Mouse (Mus musculus) telencephalon, adult 2 months (tissue): ENCODE measurements at regions not wholly inside any gene's neighbourhood (a gene's known extent, or its start where the extent isn't known, plus 50 kb on each side); places are given as distances from the start of the nearest gene placed in this dataset.

ENCODE experiments used
- DNase-seq: peaks from one replicate; pipeline ENCODE4 v3.0.0-alpha.2; 2011; ENCODE audit warnings: low read depth, low spot score

- no peak for DNase-seq
Measured at GRCm38 (mm10) chr1:43367151-43367895, 77.1 kb upstream of the Nck2 start.

- DNase-seq, result no peak
Measured at GRCm38 (mm10) chr1:43371863-43372262, 72.5 kb upstream of the Nck2 start.

GRCm38 (mm10) chr1:43374946-43375345 lies 69.4 kb upstream of the Nck2 start:
- no peak for DNase-seq

GRCm38 (mm10) chr1:43375851-43376250 lies 68.5 kb upstream of the Nck2 start:
- no peak for DNase-seq

GRCm38 (mm10) chr1:43377491-43378263 lies 66.7 kb upstream of the Nck2 start:
- DNase-seq, result no peak

- DNase-seq, result no peak
Measured at GRCm38 (mm10) chr1:43385008-43385407, 59.4 kb upstream of the Nck2 start.

GRCm38 (mm10) chr1:43394035-43394434 lies 50.3 kb upstream of the Nck2 start:
- DNase-seq, result no peak
